Mouse (Mus musculus): ENCODE results near the gene Heatr3.

DNA sequence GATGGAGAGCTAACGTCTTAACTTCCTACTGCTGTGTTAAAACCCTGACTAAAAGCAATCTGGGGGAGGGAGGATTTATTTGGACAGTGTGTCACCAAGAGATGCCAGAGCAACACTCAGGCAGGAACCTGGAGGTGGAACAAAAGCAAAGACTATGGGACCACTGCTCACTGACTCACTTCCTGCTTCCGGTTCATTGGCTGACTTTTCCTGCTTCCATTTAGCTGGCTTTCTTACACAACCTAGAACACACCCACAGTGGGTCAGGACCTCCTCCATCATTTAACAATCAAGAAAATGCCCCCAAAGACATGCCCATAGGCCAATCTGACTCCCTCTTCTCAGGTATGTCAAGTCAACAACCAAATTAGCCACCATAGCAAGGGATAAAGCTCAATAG lies 46.0 kb upstream of the Heatr3 start:
- TF ChIP-seq CTCF (conservative IDR thresholded peaks at IDR 0.05; ENCODE audit: low read length) = no peak
- no peak for TF ChIP-seq POU5F1 (IDR thresholded peaks at IDR 0.05; ENCODE audit: borderline replicate concordance, low read length)
